Mouse (Mus musculus): ENCODE data around the gene Tmpo. TPM values are rescaled to one million over a fixed set of nuclear protein-coding genes. Genes with fewer than 3 reads are reported as not detected.

Gene Tmpo
- 140 TPM for total RNA-seq (2023)

GRCm38 (mm10) chr10:91180761-91181460 is at the start of gene Tmpo:
Gene Tmpo, minus strand, starts transcription at chr10:91181315.

DNA sequence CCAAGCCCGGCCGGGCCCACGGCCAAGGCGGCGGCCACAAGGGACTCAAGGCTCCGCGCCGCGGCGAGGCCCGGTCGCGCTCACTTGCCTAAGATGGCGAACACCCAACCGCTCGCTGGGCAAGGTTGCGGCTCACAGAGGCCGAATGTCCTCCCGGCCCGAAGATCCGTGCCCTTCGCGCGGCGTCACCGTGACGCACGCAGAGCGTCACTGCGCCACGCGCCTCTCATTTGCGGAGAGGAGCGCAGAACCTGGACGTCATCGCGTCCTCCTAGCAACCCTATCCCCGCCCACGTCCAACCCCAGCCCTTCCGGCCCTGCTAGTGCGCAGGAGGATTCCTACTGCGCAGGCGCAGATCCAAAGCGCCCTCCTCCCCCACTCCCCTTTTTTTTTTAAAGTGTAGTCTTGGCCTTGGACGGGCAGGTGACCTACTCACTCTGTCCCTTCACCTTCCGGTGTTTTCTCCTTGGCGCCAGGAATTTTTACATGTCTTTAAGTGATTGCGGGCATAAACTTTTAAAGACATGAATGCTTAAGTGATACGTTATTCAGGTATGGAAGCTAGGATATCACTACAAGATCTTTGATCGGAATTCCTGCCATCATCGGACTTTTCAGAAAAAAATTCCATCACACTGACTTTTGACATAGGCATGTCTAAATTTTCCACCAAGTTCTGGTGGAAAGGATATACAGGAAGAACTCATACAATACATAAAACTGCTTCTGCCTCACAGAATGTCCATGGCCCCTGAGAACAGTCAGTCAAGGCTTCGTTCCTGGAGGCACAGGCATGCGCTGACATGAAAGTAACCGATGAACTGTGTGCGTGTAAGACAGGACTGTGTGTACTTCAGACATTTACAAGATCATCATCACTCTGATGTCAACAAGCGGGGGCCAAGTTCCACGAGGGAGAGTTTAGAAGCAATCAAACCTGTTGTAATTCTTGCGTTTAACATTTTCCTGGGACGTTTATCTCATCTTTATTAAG is 57.0 kb downstream of the Tmpo start, which contains the start of gene Slc25a3:
Slc25a3 (minus strand) TSS at position 232 of the 995 bp plus-strand sequence.

Other genes with a start within 250 kb of the Tmpo start
- 22.3 TPM for gene Apaf1, start 98.5 kb downstream of the Tmpo start, total RNA-seq (2023)
- 1.7 TPM for gene Ikbip, start 98.4 kb downstream of the Tmpo start, total RNA-seq (2023)
- 557 TPM for gene Slc25a3, start 57.3 kb downstream of the Tmpo start, total RNA-seq (2023)

Measured in CD8-positive naive resting alpha-beta T cell, adult 57 days (primary cell).